Mouse (Mus musculus): ENCODE measurements around the gene Mars. TPM values are rescaled to one million over a fixed set of nuclear protein-coding genes. Genes with fewer than 3 reads are reported as not detected.
A peak's percentile ranks its signal among the peaks of the same experiment; 100 is the strongest.
"Not testable (repeated sequence)": the region's sequence is repeated elsewhere in the genome, so short reads cannot be mapped to it uniquely, and the experiment has no call there.

The Mars gene
- polyA plus RNA-seq, 1 experiment from 2014 or later, result 108 TPM

- no peak overlapping the region for H3K4me3 ChIP-seq (ENCODE audit: low read length)
- H3K4me1 ChIP-seq (ENCODE audit: control insufficient read depth, insufficient read depth, low read length), result 0 out of 2 replicates have a peak, but pooled peaks cover 3% of the 10 kb centered on the region
- no peaks in the 10 kb centered on the region for H3K36me3 ChIP-seq (ENCODE audit: control insufficient read depth, insufficient read depth, low read length)
- ATAC-seq, result no peak
- no peak overlapping the region for H3K27ac ChIP-seq (ENCODE audit: low read length)
- H3K9ac ChIP-seq (ENCODE audit: low read depth, low read length), result no peak overlapping the region
- no peaks in the 10 kb centered on the region for H3K9me3 ChIP-seq (ENCODE audit: control insufficient read depth, low read length)
- no peak overlapping the region for H3K4me2 ChIP-seq (ENCODE audit: low read depth, low read length)
- 73% methylated on average over 7 of the region's 7 CpGs for WGBS
- 0 out of 2 replicates have a peak, but pooled peaks cover 2% of the 10 kb centered on the region for H3K27me3 ChIP-seq (replicated peaks; ENCODE audit: control insufficient read depth, insufficient read depth, low read length)
Measured at GRCm38 (mm10) chr10:127319969-127320368, 8.4 kb upstream of the Mars start.

GRCm38 (mm10) chr10:127318009-127318408 lies 6.4 kb upstream of the Mars start:
- H3K27me3 ChIP-seq (replicated peaks; ENCODE audit: control insufficient read depth, insufficient read depth, low read length), result no peaks in the 10 kb centered on the region
- WGBS, result 39% methylated on average over 4 of the region's 4 CpGs
- H3K9me3 ChIP-seq (ENCODE audit: control insufficient read depth, low read length), result no peaks in the 10 kb centered on the region

GRCm38 (mm10) chr10:127317277-127317676 lies 5.7 kb upstream of the Mars start:
- no peak overlapping the region for H3K9ac ChIP-seq (ENCODE audit: low read depth, low read length)
- no peaks in the 10 kb centered on the region for H3K27me3 ChIP-seq (replicated peaks; ENCODE audit: control insufficient read depth, insufficient read depth, low read length)
- H3K27ac ChIP-seq (ENCODE audit: low read length), result no peak overlapping the region
- no peaks in the 10 kb centered on the region for H3K36me3 ChIP-seq (ENCODE audit: control insufficient read depth, insufficient read depth, low read length)
- ATAC-seq, result no peak
- H3K9me3 ChIP-seq (ENCODE audit: control insufficient read depth, low read length), result no peaks in the 10 kb centered on the region
- H3K4me1 ChIP-seq (ENCODE audit: control insufficient read depth, insufficient read depth, low read length), result 0 out of 2 replicates have a peak, but pooled peaks cover 4% of the 10 kb centered on the region
- no peak overlapping the region for H3K4me3 ChIP-seq (ENCODE audit: low read length)
- H3K4me2 ChIP-seq (ENCODE audit: low read depth, low read length), result no peak overlapping the region
- 67% methylated on average over 2 of the region's 2 CpGs for WGBS

More at GRCm38 (mm10) chr10:127318009-127318408, 6.4 kb upstream of the Mars start:
- H3K27ac ChIP-seq (ENCODE audit: low read length), result no peak overlapping the region
- no peak overlapping the region for H3K4me3 ChIP-seq (ENCODE audit: low read length)
- H3K4me2 ChIP-seq (ENCODE audit: low read depth, low read length), result no peak overlapping the region
- 0 out of 2 replicates have a peak, but pooled peaks cover 3% of the 10 kb centered on the region for H3K4me1 ChIP-seq (ENCODE audit: control insufficient read depth, insufficient read depth, low read length)
- H3K36me3 ChIP-seq (ENCODE audit: control insufficient read depth, insufficient read depth, low read length), result no peaks in the 10 kb centered on the region
- H3K9ac ChIP-seq (ENCODE audit: low read depth, low read length), result no peak overlapping the region
- ATAC-seq, result no peak

- not testable (repeated sequence) for H3K9me3 ChIP-seq (ENCODE audit: control insufficient read depth, low read length); H3K27me3 ChIP-seq (replicated peaks; ENCODE audit: control insufficient read depth, insufficient read depth, low read length); H3K36me3 ChIP-seq (ENCODE audit: control insufficient read depth, insufficient read depth, low read length); ATAC-seq; H3K9ac ChIP-seq (ENCODE audit: low read depth, low read length); H3K4me2 ChIP-seq (ENCODE audit: low read depth, low read length); H3K27ac ChIP-seq (ENCODE audit: low read length); H3K4me3 ChIP-seq (ENCODE audit: low read length)
- peaks cover 14% of the 10 kb centered on the region for H3K4me1 ChIP-seq (ENCODE audit: control insufficient read depth, insufficient read depth, low read length)
- 71% methylated on average over 1 of the region's 1 CpGs for WGBS
Measured at GRCm38 (mm10) chr10:127314950-127315349, 3.4 kb upstream of the Mars start.

GRCm38 (mm10) chr10:127313516-127313915 lies 1.9 kb upstream of the Mars start:
- H3K4me2 ChIP-seq (ENCODE audit: low read depth, low read length); ATAC-seq; H3K9ac ChIP-seq (ENCODE audit: low read depth, low read length); H3K4me3 ChIP-seq (ENCODE audit: low read length); H3K9me3 ChIP-seq (ENCODE audit: control insufficient read depth, low read length); H3K27me3 ChIP-seq (replicated peaks; ENCODE audit: control insufficient read depth, insufficient read depth, low read length); H3K36me3 ChIP-seq (ENCODE audit: control insufficient read depth, insufficient read depth, low read length); H3K27ac ChIP-seq (ENCODE audit: low read length): not testable (repeated sequence)
- WGBS, result 95% methylated on average over 5 of the region's 5 CpGs
- H3K4me1 ChIP-seq (ENCODE audit: control insufficient read depth, insufficient read depth, low read length), result peaks cover 14% of the 10 kb centered on the region

GRCm38 (mm10) chr10:127312858-127313257 lies 1.3 kb upstream of the Mars start:
- no peak overlapping the region for H3K4me2 ChIP-seq (ENCODE audit: low read depth, low read length)
- 62% methylated on average over 4 of the region's 4 CpGs for WGBS
- no peak overlapping the region for H3K9ac ChIP-seq (ENCODE audit: low read depth, low read length)
- H3K36me3 ChIP-seq (ENCODE audit: control insufficient read depth, insufficient read depth, low read length), result peaks cover 9% of the 10 kb centered on the region
- H3K4me3 ChIP-seq (ENCODE audit: low read length), result no peak overlapping the region
- H3K4me1 ChIP-seq (ENCODE audit: control insufficient read depth, insufficient read depth, low read length), result peaks cover 14% of the 10 kb centered on the region
- H3K27me3 ChIP-seq (replicated peaks; ENCODE audit: control insufficient read depth, insufficient read depth, low read length), result no peaks in the 10 kb centered on the region
- no peak overlapping the region for H3K27ac ChIP-seq (ENCODE audit: low read length)
- H3K9me3 ChIP-seq (ENCODE audit: control insufficient read depth, low read length), result no peaks in the 10 kb centered on the region
- no peak for ATAC-seq

GRCm38 (mm10) chr10:127312356-127312676 lies 730 bp upstream of the Mars start:
- H3K4me1 ChIP-seq (ENCODE audit: control insufficient read depth, insufficient read depth, low read length), result peaks cover 14% of the 10 kb centered on the region
- no peaks in the 10 kb centered on the region for H3K27me3 ChIP-seq (replicated peaks; ENCODE audit: control insufficient read depth, insufficient read depth, low read length)
- 2% methylated on average over 4 of the region's 4 CpGs for WGBS
- H3K4me3 ChIP-seq (ENCODE audit: low read length), result peak overlapping the region; percentile 80
- peaks cover 15% of the 10 kb centered on the region for H3K36me3 ChIP-seq (ENCODE audit: control insufficient read depth, insufficient read depth, low read length)
- H3K27ac ChIP-seq (ENCODE audit: low read length), result peak overlapping the region; percentile 61
- peak overlapping the region; percentile 88 for H3K9ac ChIP-seq (ENCODE audit: low read depth, low read length)
- H3K4me2 ChIP-seq (ENCODE audit: low read depth, low read length), result peak overlapping the region; percentile 63
- peak; percentile 47 for ATAC-seq
- H3K9me3 ChIP-seq (ENCODE audit: control insufficient read depth, low read length), result no peaks in the 10 kb centered on the region

- Histone ChIP-seq H3K9ac (ENCODE audit: low read depth, low read length) (peak overlapping the region; percentile 88), H3K27ac (ENCODE audit: low read length) (peak overlapping the region; percentile 76), H3K4me2 (ENCODE audit: low read depth, low read length) (peak overlapping the region; percentile 70), H3K4me3 (ENCODE audit: low read length) (peak overlapping the region; percentile 80), H3K36me3 (ENCODE audit: control insufficient read depth, insufficient read depth, low read length) (peaks cover 23% of the 10 kb centered on the region), H3K27me3 (replicated peaks; ENCODE audit: control insufficient read depth, insufficient read depth, low read length) (no peaks in the 10 kb centered on the region), H3K9me3 (ENCODE audit: control insufficient read depth, low read length) (no peaks in the 10 kb centered on the region), H3K4me1 (ENCODE audit: control insufficient read depth, insufficient read depth, low read length) (peaks cover 14% of the 10 kb centered on the region)
- 30% methylated on average over 23 of the region's 23 CpGs for WGBS
- peak; percentile 58 for ATAC-seq
Measured at GRCm38 (mm10) chr10:127310523-127311475, 787 bp downstream of the Mars start.

- WGBS, result 86% methylated on average over 3 of the region's 3 CpGs
- not testable (repeated sequence) for H3K4me3 ChIP-seq (ENCODE audit: low read length); H3K4me2 ChIP-seq (ENCODE audit: low read depth, low read length); H3K9me3 ChIP-seq (ENCODE audit: control insufficient read depth, low read length); H3K27me3 ChIP-seq (replicated peaks; ENCODE audit: control insufficient read depth, insufficient read depth, low read length); H3K9ac ChIP-seq (ENCODE audit: low read depth, low read length); H3K27ac ChIP-seq (ENCODE audit: low read length); ATAC-seq
- peaks cover 14% of the 10 kb centered on the region for H3K4me1 ChIP-seq (ENCODE audit: control insufficient read depth, insufficient read depth, low read length)
- peaks cover 36% of the 10 kb centered on the region for H3K36me3 ChIP-seq (ENCODE audit: control insufficient read depth, insufficient read depth, low read length)
Measured at GRCm38 (mm10) chr10:127309167-127309566, 2.4 kb downstream of the Mars start.
